Mouse (Mus musculus) embryonic facial prominence, embryonic 15.5 days (tissue): ENCODE measurements around the gene Atp12a. TPM values are rescaled to one million over a fixed set of nuclear protein-coding genes. Genes with fewer than 3 reads are reported as not detected.

ENCODE experiments used
- ATAC-seq: fragments of 200-750 bp; cut with Nextera tagmentation; 2 replicates; pipeline ENCODE4 v1.8.0; 2017; ENCODE audit warnings: low read depth, moderate TSS enrichment; ENCODE audit not compliant: insufficient number of reproducible peaks, low FRiP score, low TSS enrichment
- H3K27ac ChIP-seq: fragments of 300-500 bp; sonication (generic); replicated peaks from 2 replicates; pipeline ENCODE4 v1.5.1; 2015; ENCODE audit warnings: mild to moderate bottlenecking, inconsistent platforms
- H3K27me3 ChIP-seq: fragments of 300-500 bp; sonication (generic); 2 replicates; pipeline ENCODE4 v1.6.1; 2015; ENCODE audit warnings: inconsistent platforms
- H3K36me3 ChIP-seq: fragments of 300-500 bp; sonication (generic); 2 replicates; pipeline ENCODE4 v1.6.1; 2015; ENCODE audit warnings: mild to moderate bottlenecking, inconsistent platforms
- H3K4me1 ChIP-seq: fragments of 300-500 bp; sonication (generic); 2 replicates; pipeline ENCODE4 v1.6.1; 2015; ENCODE audit warnings: inconsistent platforms
- H3K4me2 ChIP-seq: fragments of 300-500 bp; sonication (generic); replicated peaks from 2 replicates; pipeline ENCODE4 v1.6.1; 2015; ENCODE audit warnings: mild to moderate bottlenecking, inconsistent platforms
- H3K4me3 ChIP-seq: fragments of 300-500 bp; sonication (generic); replicated peaks from 2 replicates; pipeline ENCODE4 v1.5.1; 2015; ENCODE audit warnings: mild to moderate bottlenecking, inconsistent platforms
- H3K9ac ChIP-seq: fragments of 300-500 bp; sonication (generic); 2 replicates; pipeline ENCODE4 v1.6.1; 2015; ENCODE audit warnings: inconsistent platforms
- H3K9me3 ChIP-seq: fragments of 300-500 bp; sonication (generic); replicated peaks from 2 replicates; pipeline ENCODE4 v1.6.1; 2016; ENCODE audit warnings: inconsistent platforms
- WGBS: fragments of 180-500 bp; shearing (Covaris S2); methylation state at CpG from one replicate; pipeline ENCODE4 v1.1.7; 2015; 5-methylcytosine and 5-hydroxymethylcytosine counted together
- polyA plus RNA-seq: library from polyadenylated mRNA; unstranded; fragments of >200 nt; fragmentation: Nextera tagmentation; extraction: Ambion mirVana; gene quantifications from 2 replicates; pipeline ENCODE4 v1.2.1, GENCODE M21; 2015

The Atp12a gene
- polyA plus RNA-seq = 0.42 and 0.64 TPM in 2 replicates

GRCm38 (mm10) chr14:56364711-56365237 lies at the start of gene Atp12a:
TSS of gene Atp12a (plus strand) at chr14:56365068.
- no peak within 1 kb of the TSS for H3K27ac ChIP-seq
- no peaks in the 10 kb centered on the region for H3K9me3 ChIP-seq
- no peak within 1 kb of the TSS for H3K9ac ChIP-seq
- H3K36me3 ChIP-seq = no peaks in the 10 kb centered on the region
- ATAC-seq = no peak; the same call in 1 of the 2 replicates
- H3K4me2 ChIP-seq = peak within 1 kb of the TSS; percentile 80
- under 1% methylated on average over 48 of the region's 48 CpGs for WGBS
- H3K4me3 ChIP-seq = peak within 1 kb of the TSS; percentile 38
- peaks cover 10% of the 10 kb centered on the region for H3K4me1 ChIP-seq
- H3K27me3 ChIP-seq = peaks cover 42% of the 10 kb centered on the region

- Histone ChIP-seq H3K4me1 (no peaks in the 10 kb centered on the region), H3K9ac (no peak overlapping the region), H3K4me2 (no peak overlapping the region), H3K27ac (no peak overlapping the region), H3K27me3 (no peaks in the 10 kb centered on the region), H3K36me3 (no peaks in the 10 kb centered on the region), H3K4me3 (no peak overlapping the region), H3K9me3 (no peaks in the 10 kb centered on the region)
- 67% methylated on average over 7 of the region's 7 CpGs for WGBS
- ATAC-seq = no peak
These were observed 49.3 kb upstream of the Atp12a start for GRCm38 (mm10) chr14:56315519-56315918.

DNA sequence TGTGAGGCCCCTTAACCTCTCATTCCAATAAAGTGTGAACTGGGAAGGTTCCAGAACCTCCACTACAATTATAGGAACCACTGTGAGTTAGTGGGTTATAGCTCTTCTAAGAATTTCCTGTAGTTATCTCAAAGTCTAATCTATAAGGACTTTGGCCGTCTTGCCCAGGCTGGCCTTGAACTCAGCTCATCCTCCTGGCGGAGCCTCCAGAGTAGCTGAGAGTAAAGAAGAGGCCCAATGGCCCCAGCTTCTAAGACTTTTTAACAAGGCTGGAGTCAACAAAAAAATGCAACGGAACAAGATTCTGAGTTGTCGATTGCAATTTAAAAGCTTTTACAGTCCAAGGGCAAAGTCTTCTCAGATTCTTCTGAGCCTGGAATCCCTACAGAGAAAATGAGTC lies 48.5 kb upstream of the Atp12a start:
- Histone ChIP-seq H3K4me1 (no peaks in the 10 kb centered on the region), H3K4me3 (no peak overlapping the region), H3K9ac (no peak overlapping the region), H3K36me3 (no peaks in the 10 kb centered on the region), H3K4me2 (no peak overlapping the region), H3K27ac (no peak overlapping the region), H3K9me3 (no peaks in the 10 kb centered on the region), H3K27me3 (no peaks in the 10 kb centered on the region)
- WGBS = 82% methylated on average over 4 of the region's 4 CpGs
- no peak for ATAC-seq

GRCm38 (mm10) chr14:56322982-56323381 lies 41.9 kb upstream of the Atp12a start:
- H3K4me1 ChIP-seq = no peaks in the 10 kb centered on the region
- no peak overlapping the region for H3K27ac ChIP-seq
- H3K36me3 ChIP-seq = no peaks in the 10 kb centered on the region
- H3K9ac ChIP-seq = no peak overlapping the region
- no peak overlapping the region for H3K4me2 ChIP-seq
- no peaks in the 10 kb centered on the region for H3K9me3 ChIP-seq
- ATAC-seq = no peak
- H3K4me3 ChIP-seq = no peak overlapping the region
- 81% methylated on average over 1 of the region's 1 CpGs for WGBS
- H3K27me3 ChIP-seq = no peaks in the 10 kb centered on the region

DNA sequence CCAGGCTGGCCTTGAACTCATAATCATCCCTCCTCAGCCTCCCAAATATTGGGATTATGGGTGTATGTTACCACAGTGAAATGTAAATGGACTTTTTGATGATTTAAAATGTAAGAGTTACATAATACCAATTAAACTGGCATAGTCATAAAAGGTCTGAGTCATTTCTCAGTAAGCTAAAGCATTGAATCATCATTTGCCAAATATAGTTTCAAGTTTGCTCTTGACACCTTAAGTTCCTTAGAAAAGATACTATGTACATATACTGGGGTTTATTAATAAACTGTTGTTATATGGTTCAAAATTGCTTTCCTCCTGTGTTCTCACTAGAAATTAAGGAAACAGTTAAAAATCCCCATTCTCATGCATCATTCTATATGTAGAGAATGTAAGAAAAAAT lies 39.8 kb upstream of the Atp12a start:
- H3K27me3 ChIP-seq = no peaks in the 10 kb centered on the region
- no peak for ATAC-seq
- no peak overlapping the region for H3K27ac ChIP-seq
- no peak overlapping the region for H3K4me3 ChIP-seq
- H3K9me3 ChIP-seq = no peaks in the 10 kb centered on the region
- H3K4me2 ChIP-seq = no peak overlapping the region
- no peak overlapping the region for H3K9ac ChIP-seq
- no peaks in the 10 kb centered on the region for H3K36me3 ChIP-seq
- H3K4me1 ChIP-seq = no peaks in the 10 kb centered on the region

- no peaks in the 10 kb centered on the region for H3K27me3 ChIP-seq
- H3K4me1 ChIP-seq = peaks cover 7% of the 10 kb centered on the region; the same call in 1 of the 2 replicates
- no peaks in the 10 kb centered on the region for H3K36me3 ChIP-seq
- no peak overlapping the region for H3K9ac ChIP-seq
- no peaks in the 10 kb centered on the region for H3K9me3 ChIP-seq
- H3K27ac ChIP-seq = no peak overlapping the region
- H3K4me2 ChIP-seq = no peak overlapping the region
- ATAC-seq = no peak
- H3K4me3 ChIP-seq = no peak overlapping the region
These were observed 31.2 kb upstream of the Atp12a start for GRCm38 (mm10) chr14:56333700-56334099.

GRCm38 (mm10) chr14:56334437-56334836 lies 30.4 kb upstream of the Atp12a start:
- H3K4me2 ChIP-seq = no peak overlapping the region
- H3K36me3 ChIP-seq = no peaks in the 10 kb centered on the region
- H3K9me3 ChIP-seq = no peaks in the 10 kb centered on the region
- ATAC-seq = no peak
- H3K27ac ChIP-seq = no peak overlapping the region
- H3K9ac ChIP-seq = no peak overlapping the region
- H3K4me1 ChIP-seq = peaks cover 7% of the 10 kb centered on the region; the same call in 1 of the 2 replicates
- H3K27me3 ChIP-seq = no peaks in the 10 kb centered on the region
- 90% methylated on average over 5 of the region's 5 CpGs for WGBS
- no peak overlapping the region for H3K4me3 ChIP-seq

DNA sequence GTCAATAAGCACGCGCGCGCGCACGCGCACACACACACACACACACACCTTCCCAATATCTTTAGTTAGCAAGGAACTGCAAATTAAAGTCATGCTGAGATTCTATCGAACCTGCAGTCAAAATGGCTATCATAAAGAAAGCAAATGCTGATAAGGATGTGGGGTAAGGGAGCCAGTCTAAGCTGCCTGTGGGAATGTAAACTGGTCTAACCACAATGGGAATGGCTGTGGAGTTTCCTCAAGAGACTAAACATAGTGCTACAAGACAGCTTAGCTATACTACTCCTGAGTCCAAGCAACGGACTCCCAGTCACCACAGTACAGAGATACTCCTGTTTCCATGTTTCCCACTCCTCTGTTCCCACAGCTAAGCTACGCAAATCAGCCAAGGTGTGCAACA lies 28.8 kb upstream of the Atp12a start:
- H3K36me3 ChIP-seq = no peaks in the 10 kb centered on the region
- WGBS = 88% methylated on average over 10 of the region's 10 CpGs
- no peaks in the 10 kb centered on the region for H3K27me3 ChIP-seq
- H3K9me3 ChIP-seq = no peaks in the 10 kb centered on the region
- no peak overlapping the region for H3K4me2 ChIP-seq
- H3K27ac ChIP-seq = no peak overlapping the region
- no peak for ATAC-seq
- no peak overlapping the region for H3K4me3 ChIP-seq
- peaks cover 7% of the 10 kb centered on the region; the same call in 1 of the 2 replicates for H3K4me1 ChIP-seq
- H3K9ac ChIP-seq = no peak overlapping the region

- H3K4me3 ChIP-seq = no peak overlapping the region
- 45% methylated on average over 9 of the region's 9 CpGs for WGBS
- no peaks in the 10 kb centered on the region for H3K36me3 ChIP-seq
- H3K4me2 ChIP-seq = no peak overlapping the region
- H3K27ac ChIP-seq = no peak overlapping the region
- H3K9me3 ChIP-seq = no peaks in the 10 kb centered on the region
- no peaks in the 10 kb centered on the region for H3K27me3 ChIP-seq
- ATAC-seq = no peak
- peaks cover 7% of the 10 kb centered on the region; the same call in 1 of the 2 replicates for H3K4me1 ChIP-seq
- no peak overlapping the region for H3K9ac ChIP-seq
These were observed 27.8 kb upstream of the Atp12a start for GRCm38 (mm10) chr14:56337075-56337474.

- Histone ChIP-seq H3K4me3 (no peak overlapping the region), H3K4me2 (no peak overlapping the region), H3K9ac (no peak overlapping the region), H3K36me3 (no peaks in the 10 kb centered on the region), H3K27me3 (no peaks in the 10 kb centered on the region), H3K27ac (no peak overlapping the region), H3K4me1 (peaks cover 7% of the 10 kb centered on the region; the same call in 1 of the 2 replicates), H3K9me3 (no peaks in the 10 kb centered on the region)
- no peak for ATAC-seq
- 61% methylated on average over 2 of the region's 2 CpGs for WGBS
These were observed 27.2 kb upstream of the Atp12a start for GRCm38 (mm10) chr14:56337696-56338095.

- WGBS = 47% methylated on average over 7 of the region's 7 CpGs
- no peak overlapping the region for H3K4me3 ChIP-seq
- H3K4me1 ChIP-seq = peaks cover 7% of the 10 kb centered on the region; the same call in 1 of the 2 replicates
- H3K36me3 ChIP-seq = no peaks in the 10 kb centered on the region
- peak; percentile 29; the same call in 1 of the 2 replicates for ATAC-seq
- H3K9me3 ChIP-seq = no peaks in the 10 kb centered on the region
- H3K9ac ChIP-seq = no peak overlapping the region
- no peaks in the 10 kb centered on the region for H3K27me3 ChIP-seq
- no peak overlapping the region for H3K4me2 ChIP-seq
- H3K27ac ChIP-seq = no peak overlapping the region
These were observed 25.9 kb upstream of the Atp12a start for GRCm38 (mm10) chr14:56338882-56339442.

DNA sequence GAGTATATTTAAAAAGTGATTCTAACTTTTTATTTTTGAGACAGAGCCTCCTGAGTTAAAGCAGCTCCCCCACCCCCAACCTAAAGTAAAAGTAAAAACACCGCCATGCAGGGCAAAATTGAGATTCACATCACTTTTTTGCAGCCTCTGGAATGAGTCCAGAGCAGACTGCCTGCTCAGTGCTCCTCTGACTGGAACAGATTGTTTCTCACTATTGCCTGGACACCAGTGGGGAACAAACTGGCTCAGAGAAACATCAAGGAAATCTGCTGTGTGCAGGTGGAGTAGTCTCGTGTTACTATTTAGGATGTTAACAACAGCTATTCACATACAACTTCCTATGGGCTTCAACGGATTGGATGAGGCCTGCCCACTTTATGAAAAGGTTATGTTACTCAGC lies 16.2 kb upstream of the Atp12a start:
- H3K4me2 ChIP-seq = no peak overlapping the region
- ATAC-seq = no peak
- no peaks in the 10 kb centered on the region for H3K4me1 ChIP-seq
- H3K27me3 ChIP-seq = no peaks in the 10 kb centered on the region
- no peak overlapping the region for H3K4me3 ChIP-seq
- 53% methylated on average over 3 of the region's 3 CpGs for WGBS
- no peaks in the 10 kb centered on the region for H3K9me3 ChIP-seq
- H3K9ac ChIP-seq = no peak overlapping the region
- no peak overlapping the region for H3K27ac ChIP-seq
- H3K36me3 ChIP-seq = no peaks in the 10 kb centered on the region
